Mouse (Mus musculus) spleen, postnatal 4 days (tissue): ENCODE data around the gene Crygd.

Source experiments
- DNase-seq, 2 experiments: peaks; one replicate each; pipeline ENCODE4 v3.0.0; 2022; ENCODE audit warnings: low spot score in 2 of 2

Gene Crygd

DNA sequence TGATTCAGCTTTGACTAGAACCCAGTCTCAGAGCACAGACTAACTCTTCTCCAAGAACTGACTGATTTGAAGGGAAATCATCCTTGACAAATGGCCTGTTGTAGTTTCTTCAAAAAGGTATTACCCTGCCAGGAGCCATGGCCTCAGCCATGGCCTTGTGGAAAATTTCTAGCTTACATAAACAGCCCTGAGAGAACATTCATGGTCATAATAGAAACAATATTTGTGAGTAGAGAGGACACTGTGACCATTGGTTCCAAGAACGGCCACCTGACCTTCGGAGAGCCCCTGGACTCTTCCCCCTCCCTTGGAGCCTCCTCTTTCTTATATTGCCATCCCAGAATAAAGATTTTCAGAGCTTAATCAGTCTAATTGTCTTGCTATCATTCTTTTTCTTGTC lies 19.8 kb downstream of the Crygd start:
- no peak for DNase-seq

DNA sequence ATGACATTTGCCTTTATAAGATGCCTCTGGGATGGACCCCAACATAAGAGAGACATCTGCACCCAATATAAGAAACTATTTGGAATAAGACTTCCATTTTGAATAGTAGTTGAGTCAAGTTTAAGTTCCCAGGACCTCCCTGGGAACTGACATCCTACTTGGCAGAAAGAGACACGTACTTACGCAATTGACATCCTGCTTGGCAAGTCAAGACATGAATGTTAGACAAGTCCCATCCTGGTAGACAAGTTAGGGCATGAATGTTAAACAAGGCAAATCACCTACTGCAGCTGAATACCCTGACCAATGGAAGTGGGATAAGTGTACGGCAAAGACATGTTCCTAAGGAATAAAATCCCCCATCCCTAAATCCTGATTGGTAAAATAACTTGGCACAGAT lies 21.4 kb downstream of the Crygd start:
- no peak for DNase-seq

DNA sequence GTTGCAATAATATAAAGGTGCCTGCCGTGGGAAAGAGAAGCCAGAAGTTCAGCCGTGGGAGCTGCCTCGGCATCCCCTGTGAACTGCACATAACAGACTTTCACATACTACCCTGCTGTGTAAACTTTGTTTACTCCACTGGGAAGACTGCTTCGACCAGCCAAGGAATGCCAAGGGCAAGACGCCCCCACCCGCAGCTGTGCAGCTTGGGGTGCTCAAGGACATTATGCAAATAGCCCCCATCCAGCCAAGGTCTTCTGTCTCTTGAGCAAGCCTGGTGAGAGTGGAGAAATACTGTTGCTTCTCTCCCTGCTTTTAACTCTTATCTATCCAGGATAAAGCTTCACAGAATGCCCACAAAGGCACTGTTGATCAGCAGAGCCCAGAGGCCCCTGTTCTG lies 22.4 kb downstream of the Crygd start:
- DNase-seq = no peak

GRCm38 (mm10) chr1:65039679-65040078 lies 23.6 kb downstream of the Crygd start:
- no peak for DNase-seq

DNA sequence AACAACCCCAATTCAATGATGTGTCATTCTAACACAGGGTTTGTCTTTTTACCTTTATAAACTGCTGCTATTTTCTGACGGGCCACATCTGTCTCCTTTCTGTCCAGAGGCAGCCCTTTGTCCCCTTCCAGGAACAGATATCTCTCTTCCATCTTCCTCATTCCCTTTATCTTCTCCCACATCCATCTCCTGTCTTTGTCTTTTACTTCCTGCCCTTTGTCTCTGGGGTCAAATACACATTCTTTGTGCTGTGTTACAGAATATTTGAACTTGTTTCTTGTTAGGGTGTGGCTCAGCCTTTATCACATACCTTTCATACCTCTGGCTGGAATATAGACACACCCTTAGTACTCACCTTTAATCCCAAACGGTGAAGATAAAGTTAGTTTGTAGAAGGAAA lies 25.7 kb downstream of the Crygd start:
- DNase-seq = no peak

DNA sequence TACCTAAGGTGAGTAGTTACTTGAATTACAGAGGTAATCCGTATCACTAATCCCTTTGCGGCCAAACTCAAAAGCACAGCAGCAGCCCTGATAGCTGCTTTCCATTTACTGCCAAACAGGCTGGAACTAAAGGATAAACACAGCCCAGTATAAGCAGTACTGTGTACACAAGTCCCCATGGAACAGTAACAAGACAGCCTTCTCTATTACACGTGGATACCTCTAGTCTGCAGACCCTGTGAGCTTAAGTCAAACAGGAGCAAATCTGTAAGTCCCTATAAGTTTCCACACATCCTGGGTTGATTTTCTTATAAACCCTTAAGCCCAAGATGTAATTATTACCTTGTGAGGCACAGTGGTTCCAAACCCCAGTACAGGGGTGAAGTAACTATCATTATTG lies 27.7 kb downstream of the Crygd start:
- DNase-seq = no peak

DNA sequence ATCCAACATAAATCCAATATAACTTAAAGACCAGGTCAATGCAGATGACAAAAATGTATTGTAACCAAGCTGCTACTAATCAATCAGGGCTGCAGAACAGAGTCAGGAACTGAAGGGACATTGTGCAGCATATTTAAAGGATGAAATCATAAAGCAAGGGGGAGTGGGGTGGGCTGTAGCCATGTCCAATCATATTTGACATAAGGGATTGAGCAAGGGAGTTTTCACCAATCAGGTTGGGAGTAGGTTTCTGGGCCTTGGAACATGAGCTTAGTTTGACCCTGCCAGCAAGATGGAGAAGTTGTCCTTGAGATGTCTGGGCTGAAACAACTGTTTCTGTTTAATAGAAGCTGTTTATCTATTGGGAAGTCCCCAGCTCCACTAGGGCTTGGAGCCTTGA lies 30.6 kb downstream of the Crygd start, which contains the start of gene Akr1cl:
Gene Akr1cl (minus strand): TSS at position 119 of the 400 bp plus-strand sequence.
- no peak for DNase-seq

- no peak for DNase-seq
Measured at GRCm38 (mm10) chr1:65028206-65028605, 35.0 kb downstream of the Crygd start.

DNA sequence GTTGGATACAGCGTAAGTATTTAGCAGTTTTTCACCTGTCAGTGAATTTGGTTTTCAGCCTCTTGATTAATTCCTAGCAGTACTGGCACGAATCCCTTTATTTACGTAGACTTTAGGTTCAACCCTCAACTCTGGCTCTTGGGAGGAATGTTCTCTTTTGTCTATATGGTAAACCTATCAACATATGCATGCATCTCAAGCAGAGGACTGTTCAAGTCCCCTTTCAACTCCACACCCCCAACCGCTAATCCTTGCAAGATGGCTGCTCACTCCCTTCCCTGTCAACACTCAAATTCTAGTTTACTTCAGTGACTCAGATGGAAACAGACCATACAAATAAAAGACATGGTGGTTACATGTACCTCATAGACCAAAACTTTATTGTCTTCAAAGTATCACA lies 50.5 kb downstream of the Crygd start:
- no peak for DNase-seq
